Mouse (Mus musculus) MEL (cell line): ENCODE measurements around the gene Brms1. TPM values are rescaled to one million over a fixed set of nuclear protein-coding genes. Genes with fewer than 3 reads are reported as not detected.

Source experiments
- DNase-seq: peaks from one replicate; pipeline ENCODE4 v3.0.0; 2011; ENCODE audit warnings: low read depth, low spot score
- H3K27ac ChIP-seq: 2 replicates; pipeline ENCODE4 v1.5.1; 2012; ENCODE audit warnings: low read depth, mild to moderate bottlenecking, control low read depth, low read length, moderate library complexity; ENCODE audit not compliant: control insufficient read depth
- H3K27me3 ChIP-seq, 2 experiments: fragments of 150-350 bp in 1 of 2; sonication (generic) in 1 of 2; 2 replicates each; pipeline ENCODE4 v1.6.1; 2012; ENCODE audit warnings: low read length in 2 of 2, mild to moderate bottlenecking in 2 of 2, improper control_type of control experiment in 1 of 2, moderate library complexity in 1 of 2; ENCODE audit not compliant: insufficient read depth in 2 of 2, control insufficient read depth in 1 of 2
- H3K36me3 ChIP-seq, 2 experiments: 2 replicates each; pipeline ENCODE4 v1.6.1; 2012 to 2014; ENCODE audit warnings: low read length in 2 of 2, improper control_type of control experiment in 1 of 2, inconsistent platforms in 1 of 2, mild to moderate bottlenecking in 1 of 2; ENCODE audit not compliant: insufficient read depth in 2 of 2, control insufficient read depth in 1 of 2
- H3K4me1 ChIP-seq, 2 experiments: fragments of 150-350 bp in 1 of 2; sonication (generic) in 1 of 2; 2 replicates each; pipeline ENCODE4 v1.6.1; 2012; ENCODE audit warnings: low read length in 2 of 2, improper control_type of control experiment in 1 of 2, mild to moderate bottlenecking in 1 of 2; ENCODE audit not compliant: insufficient read depth in 2 of 2, control insufficient read depth in 1 of 2
- H3K4me3 ChIP-seq, 2 experiments: fragments of 150-350 bp in 1 of 2; sonication (generic) in 1 of 2; 2 replicates each; pipeline ENCODE4 v1.5.1; 2012; ENCODE audit warnings: low read depth in 2 of 2, low read length in 2 of 2, mild to moderate bottlenecking in 2 of 2, moderate library complexity in 2 of 2, control low read depth in 1 of 2, improper control_type of control experiment in 1 of 2; ENCODE audit not compliant: control insufficient read depth in 1 of 2, insufficient read depth in 1 of 2
- H3K79me2 ChIP-seq: 2 replicates; pipeline ENCODE4 v1.6.1; 2012; ENCODE audit warnings: mild to moderate bottlenecking, low read length, moderate library complexity; ENCODE audit not compliant: control insufficient read depth, poor library complexity, insufficient read depth
- H3K9ac ChIP-seq: 2 replicates; pipeline ENCODE4 v1.6.1; 2012; ENCODE audit warnings: low read depth, mild to moderate bottlenecking, control low read depth, low read length, moderate library complexity; ENCODE audit not compliant: control insufficient read depth, poor library complexity, severe bottlenecking
- H3K9me3 ChIP-seq: fragments of 150-350 bp; sonication (generic); replicated peaks from 2 replicates; pipeline ENCODE4 v1.6.1; 2012; ENCODE audit warnings: mild to moderate bottlenecking, low read length, improper control_type of control experiment, moderate library complexity; ENCODE audit not compliant: insufficient read depth
- BHLHE40 ChIP-seq: IDR thresholded peaks from 2 replicates; pipeline ENCODE4 v1.6.1; 2012; ENCODE audit warnings: low read depth, mild to moderate bottlenecking, inconsistent platforms, low read length, improper control_type of control experiment, borderline replicate concordance
- CHD1 ChIP-seq: IDR thresholded peaks from 2 replicates; pipeline ENCODE4 v1.6.1; 2012; ENCODE audit warnings: low read depth, mild to moderate bottlenecking, inconsistent platforms, low read length, improper control_type of control experiment
- CTCF ChIP-seq, 3 experiments: IDR thresholded peaks in 2 of 3; conservative IDR thresholded peaks in 1 of 3; 2 replicates each; pipeline ENCODE4 v1.5.1; 2011 to 2012; ENCODE audit warnings: low read length in 3 of 3, low read depth in 2 of 3, mild to moderate bottlenecking in 2 of 3, improper control_type of control experiment in 1 of 3, inconsistent platforms in 1 of 3, mixed read lengths in 1 of 3, moderate library complexity in 1 of 3; ENCODE audit not compliant: control insufficient read depth in 1 of 3, insufficient read depth in 1 of 3, poor library complexity in 1 of 3, severe bottlenecking in 1 of 3
- E2F4 ChIP-seq: IDR thresholded peaks from 2 replicates; pipeline ENCODE4 v1.6.1; 2011; ENCODE audit warnings: low read depth, low read length, improper control_type of control experiment, borderline replicate concordance
- ELF1 ChIP-seq: IDR thresholded peaks from 2 replicates; pipeline ENCODE4 v1.6.1; 2014; ENCODE audit warnings: low read depth, mild to moderate bottlenecking, inconsistent platforms, low read length, improper control_type of control experiment, moderate library complexity
- HCFC1 ChIP-seq: IDR thresholded peaks from 2 replicates; pipeline ENCODE4 v1.6.1; 2012; ENCODE audit warnings: low read depth, mild to moderate bottlenecking, inconsistent platforms, low read length, improper control_type of control experiment, moderate library complexity
- JUND ChIP-seq: IDR thresholded peaks from 2 replicates; pipeline ENCODE4 v1.6.1; 2011; ENCODE audit warnings: low read depth, mild to moderate bottlenecking, improper control_type of control experiment, low read length
- MAFK ChIP-seq: IDR thresholded peaks from 2 replicates; pipeline ENCODE4 v1.6.1; 2011; ENCODE audit warnings: low read depth, mild to moderate bottlenecking, low read length, improper control_type of control experiment, borderline replicate concordance
- MAZ ChIP-seq: IDR thresholded peaks from 2 replicates; pipeline ENCODE4 v1.6.1; 2012; ENCODE audit warnings: low read depth, mild to moderate bottlenecking, inconsistent platforms, low read length, improper control_type of control experiment
- MEF2A ChIP-seq: IDR thresholded peaks from 2 replicates; pipeline ENCODE4 v1.6.1; 2014; ENCODE audit warnings: low read depth, mild to moderate bottlenecking, inconsistent platforms, low read length, improper control_type of control experiment; ENCODE audit not compliant: poor library complexity, insufficient replicate concordance, severe bottlenecking; ENCODE audit errors: extremely low read depth
- MXI1 ChIP-seq: IDR thresholded peaks from 2 replicates; pipeline ENCODE4 v1.6.1; 2011; ENCODE audit warnings: mild to moderate bottlenecking, low read depth, low read length, improper control_type of control experiment
- MYC ChIP-seq: IDR thresholded peaks from 2 replicates; pipeline ENCODE4 v1.6.1; 2011; ENCODE audit warnings: low read depth, mild to moderate bottlenecking, low read length, improper control_type of control experiment, moderate library complexity
- POLR2A ChIP-seq, 2 experiments: IDR thresholded peaks; 2 replicates each; pipeline ENCODE4 v1.6.1; 2011 to 2012; ENCODE audit warnings: low read length in 2 of 2, mild to moderate bottlenecking in 2 of 2, control low read depth in 1 of 2, improper control_type of control experiment in 1 of 2, low read depth in 1 of 2, moderate library complexity in 1 of 2; ENCODE audit not compliant: control insufficient read depth in 1 of 2, insufficient read depth in 1 of 2, poor library complexity in 1 of 2
- POLR2AphosphoS2 ChIP-seq: IDR thresholded peaks from 2 replicates; pipeline ENCODE4 v1.6.1; 2011; ENCODE audit warnings: low read length, improper control_type of control experiment
- RAD21 ChIP-seq: IDR thresholded peaks from 2 replicates; pipeline ENCODE4 v1.6.1; 2011; ENCODE audit warnings: mild to moderate bottlenecking, low read depth, low read length, improper control_type of control experiment
- SMC3 ChIP-seq: IDR thresholded peaks from 2 replicates; pipeline ENCODE4 v1.6.1; 2011; ENCODE audit warnings: low read depth, low read length, improper control_type of control experiment
- TCF12 ChIP-seq: IDR thresholded peaks from 2 replicates; pipeline ENCODE4 v1.6.1; 2014; ENCODE audit warnings: low read depth, mild to moderate bottlenecking, inconsistent platforms, low read length, improper control_type of control experiment, moderate library complexity
- polyA plus RNA-seq, 2 experiments: library from polyadenylated mRNA; stranded (reverse) in 1 of 2; unstranded in 1 of 2; fragments of >175 nt in 1 of 2; fragments of >200 nt in 1 of 2; gene quantifications; 2 replicates each; pipeline versions ENCODE4 v1.2.1 to v1.2.4; 2012; ENCODE audit warnings: low replicate concordance in 2 of 2, low read depth in 1 of 2; ENCODE audit not compliant: insufficient read length in 2 of 2, insufficient read depth in 1 of 2, missing spikeins in 1 of 2
- total RNA-seq: library from RNA; depleted of rRNA; stranded (reverse); fragments of 300-350 nt; gene quantifications from 2 replicates; pipeline ENCODE4 v1.2.3, GENCODE M21; 2012

Brms1 gene
- total and polyA plus RNA-seq, 3 experiments = 29.6 to 78.6 TPM; not detected in 1

DNA sequence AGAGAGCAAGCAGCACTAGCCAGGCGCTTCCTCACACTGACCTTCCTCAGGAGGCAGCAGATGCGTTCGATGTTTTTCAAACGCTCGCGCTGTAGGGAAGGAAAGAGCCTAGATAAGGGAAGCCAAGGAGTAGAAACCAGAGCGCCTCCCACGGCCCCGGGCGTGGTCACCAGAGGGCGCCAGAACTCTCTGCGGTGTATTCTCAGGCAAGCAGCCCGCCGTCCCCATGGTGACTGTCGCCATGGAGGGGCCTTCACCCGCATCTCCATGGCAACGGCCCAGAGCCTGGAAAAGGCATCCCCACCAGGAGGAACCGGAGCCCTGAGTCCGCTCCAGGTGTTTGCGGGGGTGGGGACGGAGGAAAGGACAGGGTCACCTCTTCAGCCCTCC, 53.1 kb downstream of the Brms1 start (continued):
- peak; percentile 25 to 42; a peak in 1 of 4 replicates for TF ChIP-seq POLR2A (IDR thresholded peaks at IDR 0.05; ENCODE audit: control insufficient read depth in 1 of 2, insufficient read depth in 1 of 2, low read depth in 1 of 2, low read length in 2 of 2, poor library complexity in 1 of 2)
- TF ChIP-seq RAD21 = peak; percentile 70
- peak; percentile 87 for TF ChIP-seq SMC3
- peak; percentile 85 for TF ChIP-seq MXI1
- TF ChIP-seq BHLHE40 = no peak

DNA sequence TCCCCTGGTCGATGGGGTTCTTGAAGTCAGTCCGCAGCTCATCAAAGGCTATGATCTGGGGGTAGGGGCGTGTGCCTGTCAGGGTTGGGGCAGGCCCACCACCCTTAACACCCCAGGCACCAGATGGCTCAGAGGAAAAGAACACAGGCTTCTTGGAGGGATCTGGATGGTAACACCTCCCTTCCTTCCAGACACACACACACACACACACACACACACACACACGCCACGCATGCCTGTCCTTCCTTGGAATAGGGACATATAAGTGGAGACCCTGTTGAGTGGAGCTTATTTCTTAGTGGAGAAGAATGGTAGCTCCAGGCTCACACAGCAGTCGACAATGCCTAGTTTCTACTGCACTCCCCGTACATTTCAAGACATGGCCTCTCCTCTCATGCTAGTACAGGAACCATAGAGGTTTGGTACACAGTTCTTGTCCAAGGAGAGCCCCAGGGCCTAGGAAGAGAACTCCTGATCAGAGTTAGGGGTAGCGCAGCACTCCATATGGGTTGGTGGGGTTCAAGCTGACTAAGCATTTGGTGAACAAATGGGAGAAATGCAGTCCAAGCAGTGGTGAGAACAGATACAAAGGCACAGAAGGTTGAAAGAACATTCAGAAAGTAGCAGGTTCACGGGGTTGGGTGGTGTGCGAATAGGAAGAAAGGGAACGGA, 53.7 kb downstream of the Brms1 start:
- TF ChIP-seq CTCF (IDR thresholded peaks at IDR 0.05 in 2 of 3, conservative IDR thresholded peaks at IDR 0.05 in 1 of 3; ENCODE audit: control insufficient read depth in 1 of 3, insufficient read depth in 1 of 3, low read depth in 2 of 3, low read length in 3 of 3, poor library complexity in 1 of 3, severe bottlenecking in 1 of 3) = no peak
- TF ChIP-seq TCF12 = no peak
- no peak for TF ChIP-seq JUND
- TF ChIP-seq HCFC1 = no peak
- TF ChIP-seq MXI1 = no peak
- TF ChIP-seq POLR2AphosphoS2 = peak; percentile 33; the same call in 1 of the 2 replicates
- H3K9me3 ChIP-seq = no peaks in the 10 kb centered on the region
- H3K9ac ChIP-seq = no peak overlapping the region
- H3K4me3 ChIP-seq = no peak overlapping the region
- DNase-seq = no peak
- peaks cover 0 to 4% of the 10 kb centered on the region in 2 experiments; a peak in 2 of 4 replicates for H3K36me3 ChIP-seq
- no peaks in the 10 kb centered on the region for H3K27me3 ChIP-seq
- H3K27ac ChIP-seq = no peak overlapping the region
- H3K79me2 ChIP-seq = no peaks in the 10 kb centered on the region
- H3K4me1 ChIP-seq = peaks cover 0 to 14% of the 10 kb centered on the region in 2 experiments; a peak in 2 of 4 replicates

DNA sequence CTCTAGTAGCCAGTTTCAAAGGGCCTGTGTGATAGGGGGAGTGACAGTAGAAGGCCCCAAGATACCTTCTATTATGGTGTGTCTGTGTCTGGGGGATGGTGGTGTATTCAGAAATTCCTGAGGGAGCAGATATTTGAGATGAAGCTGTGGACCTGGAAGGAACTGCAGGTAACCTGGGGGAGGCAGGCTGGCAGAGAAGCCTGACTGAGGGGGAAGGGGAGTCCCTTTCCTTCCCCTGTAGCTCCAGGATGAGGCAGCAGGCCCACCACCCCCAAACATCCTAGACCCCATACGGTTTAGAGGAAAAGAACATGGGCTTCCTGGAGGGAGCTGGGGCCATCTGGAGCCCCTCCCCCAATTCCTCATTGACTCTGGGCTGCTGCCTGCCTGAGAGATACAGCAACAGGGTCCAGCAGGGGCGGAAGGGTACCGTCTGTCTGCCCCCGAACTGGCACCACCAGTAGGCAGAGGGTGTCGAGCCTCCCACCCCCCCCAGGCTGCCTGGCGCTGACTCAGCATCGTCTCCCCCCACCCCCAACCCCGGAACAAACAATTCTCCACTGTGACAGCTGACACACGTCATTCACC, 54.8 kb downstream of the Brms1 start:
- H3K27ac ChIP-seq = no peak overlapping the region
- peaks cover 0 to 14% of the 10 kb centered on the region in 2 experiments; a peak in 2 of 4 replicates for H3K4me1 ChIP-seq
- H3K9me3 ChIP-seq = no peaks in the 10 kb centered on the region
- TF ChIP-seq CTCF (IDR thresholded peaks at IDR 0.05 in 2 of 3, conservative IDR thresholded peaks at IDR 0.05 in 1 of 3; ENCODE audit: control insufficient read depth in 1 of 3, insufficient read depth in 1 of 3, low read depth in 2 of 3, low read length in 3 of 3, poor library complexity in 1 of 3, severe bottlenecking in 1 of 3) (no peak), MEF2A (no peak), ELF1 (no peak), POLR2AphosphoS2 (no peak), MAFK (no peak), RAD21 (no peak), MAZ (no peak), E2F4 (no peak), CHD1 (no peak), BHLHE40 (no peak), POLR2A (IDR thresholded peaks at IDR 0.05; ENCODE audit: control insufficient read depth in 1 of 2, insufficient read depth in 1 of 2, low read depth in 1 of 2, low read length in 2 of 2, poor library complexity in 1 of 2) (no peak), MYC (no peak)
- DNase-seq = no peak
- no peaks in the 10 kb centered on the region for H3K79me2 ChIP-seq
- H3K4me3 ChIP-seq = no peak overlapping the region
- H3K36me3 ChIP-seq = peaks cover 0 to 4% of the 10 kb centered on the region in 2 experiments; a peak in 2 of 4 replicates
- H3K9ac ChIP-seq = no peak overlapping the region
- no peaks in the 10 kb centered on the region for H3K27me3 ChIP-seq
